Mouse (Mus musculus) adipocyte (in vitro differentiated cells): Measurements from ENCODE around the gene Phb.

Experiments used
- DNase-seq: peaks from one replicate; pipeline ENCODE4 v3.0.0-alpha.2; 2016; ENCODE audit warnings: low spot score

Gene Phb

DNA sequence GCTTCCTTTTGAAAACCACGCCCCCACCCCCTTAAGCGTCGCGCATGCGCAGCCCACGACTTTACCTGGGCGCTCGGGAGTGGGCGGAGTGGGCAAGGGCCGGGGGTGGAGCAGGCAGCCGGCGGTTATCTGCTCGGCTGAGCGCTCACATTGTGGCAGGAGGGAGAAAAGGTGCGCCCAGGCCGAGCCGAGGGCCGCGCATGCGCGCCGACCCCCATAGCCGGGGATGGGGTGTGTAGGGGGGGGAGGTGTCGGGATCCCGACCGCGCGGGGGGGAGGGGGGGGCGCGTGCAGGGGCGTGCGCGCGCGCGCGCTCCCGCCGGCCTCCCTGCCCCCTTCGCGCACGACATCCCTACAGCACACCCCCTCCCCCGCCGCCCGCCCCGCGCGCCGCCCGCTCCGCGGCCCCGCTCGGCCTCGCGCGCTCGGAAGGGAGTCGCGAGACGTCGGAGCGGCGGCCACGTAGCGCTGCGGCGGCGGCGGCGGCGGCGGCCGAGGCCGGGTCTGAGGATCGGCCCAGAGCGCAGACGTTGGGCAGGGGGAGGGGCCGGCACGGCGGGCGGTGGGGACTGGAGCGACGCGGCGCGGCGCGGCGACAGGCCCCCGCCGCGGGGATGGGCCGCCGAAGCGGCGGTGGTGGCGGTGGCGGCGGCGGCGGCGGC, 45.9 kb downstream of the Phb start, which contains the start of gene Zfp652:
Zfp652 (plus strand) TSS at position 111 of the 662 bp plus-strand sequence.
- peak; percentile 63 for DNase-seq

DNA sequence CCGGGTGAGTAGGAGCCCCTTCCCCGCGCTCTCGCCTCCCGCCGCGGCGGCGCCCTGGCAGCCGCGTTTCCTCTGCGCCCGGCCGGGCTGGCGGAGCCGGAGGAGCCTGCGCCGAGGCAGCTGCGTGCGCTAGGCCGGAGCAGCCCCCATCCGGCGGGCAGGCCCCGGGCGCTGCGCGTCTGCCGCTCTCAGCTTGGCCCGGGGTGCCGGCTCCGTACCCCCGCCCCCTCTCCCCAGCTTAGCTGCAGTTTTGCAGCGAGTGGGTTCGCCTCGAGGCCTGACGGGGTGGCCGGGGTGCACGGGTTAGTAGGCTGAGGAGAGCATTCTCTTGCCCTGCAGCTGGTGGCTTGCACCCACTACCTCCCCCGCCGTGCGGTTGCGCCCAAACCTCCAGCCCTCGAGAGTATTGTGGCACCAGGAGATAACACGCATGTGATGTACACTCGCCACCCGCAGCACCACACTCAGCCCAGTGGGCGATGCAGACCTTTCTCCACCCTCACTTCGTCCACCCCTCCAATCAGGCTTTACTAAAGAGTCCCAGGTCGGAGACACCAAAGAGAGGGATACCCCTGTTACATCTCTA, 46.6 kb downstream of the Phb start:
- DNase-seq, result peak; percentile 28

DNA sequence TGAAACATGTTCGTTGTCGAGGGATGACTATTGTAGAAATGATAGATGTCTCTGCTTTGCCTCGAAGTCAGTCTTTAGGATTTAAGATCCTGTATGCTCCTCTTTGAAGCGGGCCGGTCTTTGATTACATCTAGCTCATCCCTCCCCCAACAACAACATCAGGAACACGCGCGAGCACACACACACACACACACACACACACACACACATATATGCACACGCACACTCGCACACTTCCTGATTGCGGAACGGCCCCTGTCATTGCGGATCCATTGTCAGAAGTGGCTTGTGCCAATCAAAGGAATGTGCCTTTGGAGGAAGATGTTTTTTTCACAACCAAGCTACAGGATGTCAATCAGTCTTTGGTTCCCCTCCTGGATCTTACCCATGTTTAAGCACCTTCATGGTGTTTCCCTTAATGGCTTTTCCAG, 47.1 kb downstream of the Phb start:
- no peak for DNase-seq

DNA sequence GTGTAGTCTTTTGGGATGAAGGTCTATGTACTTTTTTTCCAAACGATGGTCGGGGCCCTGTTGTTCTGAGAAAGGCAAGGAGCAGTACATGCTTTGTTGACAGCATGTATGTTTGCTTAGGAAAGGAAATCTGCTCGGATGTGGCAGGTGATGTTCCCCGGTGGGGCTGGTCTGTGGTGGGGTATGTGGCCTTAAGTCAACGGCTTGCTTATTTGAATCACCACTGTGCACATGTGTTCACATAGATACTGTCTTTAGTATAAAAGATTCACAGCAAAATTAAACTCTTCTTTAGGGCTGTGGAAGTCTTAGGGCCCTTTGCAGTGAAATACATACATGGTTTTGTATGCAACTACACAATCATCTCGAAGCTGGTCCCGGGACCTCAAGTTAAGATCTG, 47.7 kb downstream of the Phb start:
- no peak for DNase-seq

DNA sequence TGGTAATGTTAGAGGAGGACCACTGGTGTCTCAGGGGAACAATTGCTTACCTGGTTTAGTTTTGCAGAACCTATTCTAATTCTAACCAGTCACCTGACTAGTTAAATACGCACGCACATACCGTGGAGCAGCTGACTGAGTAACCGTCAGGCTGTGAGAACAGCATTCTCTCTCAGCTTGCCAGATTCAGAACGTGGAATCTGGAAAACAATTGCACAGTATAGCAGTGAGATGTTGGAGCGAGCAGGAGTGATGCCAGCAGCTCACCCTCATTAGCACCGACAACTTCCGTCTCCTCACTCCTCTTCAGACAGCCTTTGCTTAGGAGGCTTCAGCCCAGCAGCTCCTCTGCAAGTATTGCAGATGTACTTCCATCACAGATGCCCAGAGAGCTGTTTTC, 49.4 kb downstream of the Phb start:
- DNase-seq, result no peak

DNA sequence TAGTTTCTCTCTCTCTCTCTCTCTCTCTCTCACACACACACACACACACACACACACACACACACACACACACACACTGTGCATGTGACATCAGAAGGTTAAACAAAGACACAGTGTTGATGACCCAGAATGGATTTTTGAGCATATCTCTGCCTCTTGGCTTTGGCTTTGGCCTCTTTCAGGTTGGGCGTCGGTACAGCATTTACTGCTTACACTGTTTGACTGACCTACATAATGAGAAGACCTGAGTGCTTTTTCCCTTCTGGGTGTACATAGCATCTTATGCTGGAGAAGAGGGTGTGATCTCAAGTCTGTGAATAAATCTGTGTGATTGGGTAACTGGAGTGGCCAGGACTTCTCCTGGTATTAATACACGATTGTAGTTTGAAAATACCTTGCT, 52.6 kb downstream of the Phb start:
- DNase-seq, result no peak

DNA sequence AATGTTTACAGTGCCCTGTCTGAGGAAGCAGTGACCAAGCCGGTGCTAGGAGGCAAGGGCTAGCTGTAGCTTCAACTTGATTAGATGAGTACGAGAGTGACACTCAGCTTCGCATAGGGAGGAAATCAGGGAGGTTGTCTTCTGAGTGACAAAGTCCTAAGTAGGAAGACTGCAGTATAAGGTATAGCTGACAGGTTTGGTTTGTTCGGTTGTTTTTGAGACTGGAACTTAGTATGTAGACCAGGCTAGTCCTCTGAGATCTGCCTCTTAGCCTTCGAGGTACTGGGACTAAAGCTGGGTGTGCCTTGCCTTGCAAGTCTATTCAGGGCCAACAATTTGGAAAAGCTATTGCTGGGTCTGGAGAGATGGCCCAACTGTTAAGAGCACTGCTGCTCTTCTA, 56.5 kb downstream of the Phb start, which contains the start of gene B130006D01Rik:
B130006D01Rik (plus strand) TSS at position 301 of the 400 bp plus-strand sequence.
- DNase-seq, result no peak

DNA sequence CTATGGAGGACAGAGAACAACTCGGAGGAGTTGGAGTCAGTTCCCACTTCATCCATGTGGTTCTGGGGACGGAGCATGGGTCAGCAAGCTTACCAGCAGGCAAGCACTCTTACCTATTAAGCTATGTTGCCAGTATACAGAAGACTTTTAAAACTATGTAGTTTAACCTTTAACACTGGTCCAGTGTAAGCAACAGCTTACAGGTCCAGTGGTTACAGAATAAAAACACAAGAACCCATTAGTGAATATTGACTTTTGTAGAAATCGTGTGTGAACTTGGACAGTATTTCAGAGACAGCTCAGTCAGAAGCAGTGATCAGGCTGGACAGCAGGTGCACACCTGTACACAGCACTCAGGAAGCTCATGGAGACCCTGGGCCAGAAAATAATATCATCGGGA, 57.7 kb downstream of the Phb start:
- DNase-seq, result no peak

DNA sequence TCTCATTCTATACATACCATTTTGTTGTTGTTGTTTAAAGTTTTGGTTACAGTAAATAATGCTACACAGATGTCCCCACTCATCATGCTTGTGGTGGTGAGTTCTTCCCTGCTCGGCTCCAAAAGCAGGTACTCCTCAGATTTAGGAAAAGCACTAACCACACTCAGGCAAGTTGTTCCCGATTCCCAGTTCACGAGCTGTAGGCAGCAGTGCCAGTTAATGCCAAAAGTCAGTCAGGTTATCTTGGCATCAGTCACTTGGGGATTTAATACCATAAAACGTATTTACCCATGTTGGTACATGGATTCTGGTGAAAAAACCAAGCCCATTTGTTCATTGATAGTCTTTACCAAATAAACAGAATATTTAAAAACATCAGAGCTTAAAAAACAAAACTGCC, 59.4 kb downstream of the Phb start:
- no peak for DNase-seq

DNA sequence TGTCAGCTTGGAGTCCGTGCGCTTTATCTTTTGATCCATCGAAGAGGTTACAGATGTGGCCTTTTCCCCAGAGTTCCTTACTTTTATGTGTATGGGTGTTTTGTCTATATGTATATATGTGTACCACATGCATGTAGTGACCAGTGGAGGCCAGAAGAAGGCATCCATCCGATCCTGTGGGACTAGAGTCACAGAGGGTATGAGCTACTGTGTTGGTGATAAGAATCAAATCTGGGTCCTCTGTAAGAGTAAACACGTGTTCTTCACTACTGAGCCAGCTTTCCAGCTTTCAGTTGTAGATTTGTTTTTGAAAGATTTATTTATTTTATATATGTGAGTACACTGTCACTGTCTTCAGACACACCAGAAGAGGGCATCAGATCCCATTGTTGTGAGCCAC, 61.2 kb downstream of the Phb start:
- no peak for DNase-seq

DNA sequence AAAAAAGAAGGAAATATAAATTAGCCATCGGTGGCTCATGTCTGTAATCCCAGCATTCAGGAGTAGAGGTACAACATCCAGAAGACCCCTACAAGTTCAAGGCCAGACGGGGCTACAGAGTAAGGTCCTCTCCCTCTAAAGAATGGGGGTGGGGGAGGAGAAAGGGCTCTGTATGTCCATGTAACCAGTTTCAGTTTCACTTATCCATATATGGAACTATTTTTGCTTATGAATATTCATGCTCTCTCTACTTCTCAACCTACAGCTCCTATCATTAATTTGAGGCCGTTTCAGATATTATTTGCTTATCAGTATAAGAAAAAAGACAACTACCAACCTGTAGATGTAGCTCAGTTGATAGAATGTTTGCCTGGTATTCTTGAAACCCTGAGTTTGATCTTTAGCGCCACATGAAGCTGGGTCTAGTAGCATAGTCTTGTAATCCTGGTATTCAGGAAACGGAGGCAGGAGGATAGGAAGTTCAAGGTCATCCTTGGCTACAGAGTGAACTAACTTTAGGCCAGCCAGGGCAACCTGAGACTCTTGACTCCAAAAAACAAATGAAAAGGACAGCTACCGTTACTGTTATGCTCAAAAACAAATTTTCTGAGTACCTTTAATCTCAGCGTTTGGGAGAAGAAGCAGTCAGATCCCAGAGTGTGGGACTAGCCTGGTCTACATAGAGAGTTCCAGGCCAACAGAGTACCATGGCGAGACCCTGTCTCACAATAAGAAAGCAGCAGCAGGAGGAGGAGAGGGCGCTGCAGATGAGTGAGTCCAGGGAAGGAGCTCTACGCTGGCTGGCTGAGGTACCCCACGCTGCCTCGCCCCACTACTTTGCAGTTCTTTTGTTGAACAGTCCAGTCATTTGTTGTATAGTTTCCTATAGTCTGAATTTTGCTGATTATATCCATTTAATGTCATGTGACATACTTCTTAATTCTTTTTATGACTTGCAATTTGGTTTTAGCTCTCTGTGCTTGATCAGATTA, 62.5 kb downstream of the Phb start:
- DNase-seq, result no peak
